Mouse (Mus musculus) fibroblast of lung, adult 2 months (primary cell): Measurements from ENCODE around the gene Olfr342.

Experiments
- DNase-seq: peaks from one replicate; pipeline ENCODE4 v3.0.0-alpha.2; 2011; ENCODE audit warnings: low read depth

Olfr342 gene

GRCm38 (mm10) chr2:36524698-36525097 lies at the start of gene Olfr342:
Gene Olfr342, plus strand, starts transcription at chr2:36524998.
- DNase-seq, result no peak

GRCm38 (mm10) chr2:36482368-36482767 lies 42.4 kb upstream of the Olfr342 start, which contains the start of gene Olfr341:
Gene Olfr341, minus strand, starts transcription at chr2:36482468.
- no peak for DNase-seq

- DNase-seq, result no peak
These were observed 40.4 kb downstream of the Olfr342 start for GRCm38 (mm10) chr2:36565156-36565555.

- no peak for DNase-seq
These were observed 41.6 kb downstream of the Olfr342 start, which contains the start of gene Olfr344 for GRCm38 (mm10) chr2:36566362-36566761. Gene Olfr344, plus strand, starts transcription at chr2:36566662.

GRCm38 (mm10) chr2:36567022-36567421 lies 42.2 kb downstream of the Olfr342 start:
- DNase-seq, result no peak

GRCm38 (mm10) chr2:36567845-36568244 lies 43.0 kb downstream of the Olfr342 start:
- no peak for DNase-seq
